Mouse (Mus musculus): ENCODE measurements at regions not wholly inside any gene's neighbourhood (a gene's known extent, or its start where the extent isn't known, plus 50 kb on each side); places are given as distances from the start of the nearest gene placed in this dataset.

DNA sequence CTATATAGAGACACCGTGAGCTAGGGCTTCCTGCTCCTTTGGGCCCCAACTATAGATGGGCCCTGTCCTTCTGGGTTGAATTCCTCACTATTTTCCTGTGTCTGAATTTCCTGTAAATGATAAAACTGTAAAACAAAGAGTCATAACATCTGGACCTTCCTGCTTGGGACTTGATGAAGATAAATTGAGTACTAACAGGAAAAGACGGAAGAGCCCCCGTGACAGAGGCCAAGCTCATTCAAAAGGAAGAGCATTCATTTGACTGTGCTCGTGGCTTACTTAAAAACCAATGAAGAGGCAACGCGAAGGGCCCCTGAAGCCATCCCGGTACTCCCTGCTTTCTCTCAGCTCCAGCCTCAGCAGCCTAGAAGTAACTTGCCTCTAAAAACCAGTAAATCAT lies 161.6 kb upstream of the Cited2 start:
- no peak for TF ChIP-seq CTCF (IDR thresholded peaks at IDR 0.05; ENCODE audit: low read depth)
- no peak for TF ChIP-seq EP300 (IDR thresholded peaks at IDR 0.05; ENCODE audit: low read depth)

Data from liver, postnatal 0 days (tissue).